Mouse (Mus musculus) layer of hippocampus, postnatal 36 days (tissue): ENCODE measurements around the gene Rab19. TPM values are rescaled to one million over a fixed set of nuclear protein-coding genes. Genes with fewer than 3 reads are reported as not detected.
"Not testable (repeated sequence)": the region's sequence is repeated elsewhere in the genome, so short reads cannot be mapped to it uniquely, and the experiment has no call there.

Source experiments
- DNase-seq, 2 experiments: peaks; one replicate each; pipeline ENCODE4 v3.0.0; 2022
- total RNA-seq, 2 experiments: library from RNA; stranded (reverse); gene quantifications; 2 replicates each; pipeline ENCODE4 v1.2.3; 2021

Rab19 gene
- total RNA-seq, 2 experiments from 2014 or later, result not detected

DNA sequence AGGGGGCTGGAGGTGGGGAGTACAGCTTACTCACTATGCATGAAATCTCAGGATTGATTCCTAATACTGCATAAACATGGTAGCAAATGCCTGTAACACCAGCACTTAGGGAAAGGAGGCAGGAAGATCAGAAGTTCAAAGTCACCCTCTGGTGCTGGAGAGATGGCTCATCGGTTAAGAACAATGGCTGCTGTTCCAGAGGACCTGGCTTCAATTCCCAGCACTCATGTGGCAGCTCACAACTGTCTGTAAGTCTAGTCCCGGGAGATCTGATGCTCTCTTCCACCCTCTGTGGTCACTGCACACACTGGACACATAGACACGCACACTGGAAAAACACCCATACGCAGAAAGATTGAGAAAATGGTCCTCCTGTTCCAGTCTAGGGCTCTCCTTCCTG lies 52.2 kb downstream of the Rab19 start:
- DNase-seq, result no peak

DNA sequence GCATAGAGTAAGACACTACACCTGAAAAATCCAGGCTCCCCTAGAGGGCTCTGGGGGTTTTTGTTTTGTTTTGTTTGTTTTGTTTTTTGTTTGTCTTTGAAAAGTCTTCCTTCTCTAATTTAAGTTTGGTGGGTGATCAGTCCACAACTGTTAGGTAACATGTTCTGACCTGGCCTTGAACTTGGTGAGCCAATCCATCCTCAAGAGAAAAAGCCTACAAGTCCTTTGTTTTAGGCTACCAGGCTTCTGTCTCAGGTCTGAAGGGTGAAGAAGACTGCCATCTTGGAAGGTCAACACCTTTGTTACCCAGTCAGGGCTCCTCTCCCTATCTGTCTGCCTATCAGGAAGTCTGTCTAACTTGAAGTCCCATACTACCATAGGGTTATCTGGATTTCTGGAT lies 52.7 kb downstream of the Rab19 start:
- no peak for DNase-seq

DNA sequence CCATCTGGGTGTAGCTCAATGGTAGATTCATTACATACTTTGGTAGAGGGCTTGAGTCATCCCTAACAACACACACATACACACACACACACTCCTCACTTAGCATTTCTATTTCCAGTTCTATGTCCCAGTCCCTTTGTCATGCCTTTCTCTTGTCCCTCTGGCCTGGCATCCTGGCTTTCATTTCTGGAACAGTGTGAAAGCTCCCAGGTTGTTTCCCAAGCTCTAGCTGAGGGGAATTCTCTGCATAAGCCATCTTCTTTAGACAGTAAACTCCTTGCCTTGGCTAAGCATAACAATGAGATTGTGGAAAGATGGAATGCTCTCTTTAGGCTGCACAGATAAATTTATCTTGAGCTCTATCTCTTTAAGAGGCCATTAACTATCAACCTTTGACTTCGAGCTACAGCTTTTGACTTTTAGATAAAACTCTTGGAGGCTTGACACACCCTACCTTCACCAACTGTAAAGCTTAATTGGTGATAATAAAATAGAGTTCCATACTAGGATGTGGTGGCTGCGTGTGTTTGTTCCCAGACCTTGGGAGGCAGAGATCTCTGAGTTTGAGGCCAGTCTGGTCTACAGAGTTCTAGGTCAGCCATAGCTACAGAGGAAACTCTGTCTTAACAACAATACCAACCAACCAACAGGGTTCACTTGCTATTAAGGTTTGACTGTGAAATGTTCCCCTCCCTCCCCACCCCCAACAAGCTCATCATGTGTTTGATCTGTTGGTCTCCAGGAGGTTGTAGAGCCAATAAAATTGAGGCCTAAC lies 53.3 kb downstream of the Rab19 start:
- no peak for DNase-seq

DNA sequence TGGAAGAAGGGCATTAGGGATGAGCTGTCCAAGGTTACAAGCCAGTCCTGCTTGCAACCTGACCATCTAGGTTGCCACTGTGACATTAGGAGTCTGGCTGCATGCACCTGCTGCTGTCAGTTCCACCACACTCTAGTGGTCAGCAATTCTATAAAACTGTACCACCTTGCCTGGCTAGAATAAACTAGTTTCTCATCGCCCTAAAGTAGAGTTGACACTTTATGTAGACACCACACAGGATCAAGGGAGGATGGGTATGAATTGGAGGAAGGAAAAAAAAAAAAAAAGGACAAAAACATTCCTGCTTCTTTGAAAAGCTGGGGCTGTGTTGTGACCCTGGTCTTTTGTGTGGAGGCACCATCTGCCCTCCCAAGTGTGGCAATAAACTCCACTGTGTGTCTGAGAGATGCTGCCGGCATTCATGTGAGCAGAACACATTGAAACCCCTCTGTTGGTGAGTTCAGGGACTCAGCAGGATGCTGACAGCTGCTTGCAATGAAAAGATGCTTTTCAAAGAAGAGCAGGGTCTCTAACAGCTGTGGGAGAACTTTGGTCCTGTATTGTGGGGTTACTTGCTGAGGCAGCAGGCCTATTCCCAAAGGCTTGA lies 54.0 kb downstream of the Rab19 start:
- no peak for DNase-seq

DNA sequence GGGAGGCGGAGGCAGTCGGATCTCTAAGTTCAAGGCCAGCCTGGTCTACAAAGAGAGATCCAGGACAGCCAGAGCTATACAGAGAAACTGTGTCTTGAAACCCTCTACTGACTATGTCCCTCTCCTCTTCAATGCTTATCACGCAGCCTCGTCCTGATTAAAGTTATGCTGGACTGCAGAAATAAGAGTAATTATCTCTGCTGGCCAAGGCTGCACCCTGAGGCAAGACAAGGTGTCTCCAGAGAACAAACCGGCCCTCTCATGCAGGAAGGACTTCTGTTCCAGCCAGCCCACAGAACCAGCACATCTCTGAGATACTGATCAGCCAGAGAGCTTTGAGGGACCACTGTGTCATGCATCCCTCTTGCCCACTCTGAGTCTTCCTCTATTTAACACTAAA lies 54.9 kb downstream of the Rab19 start:
- DNase-seq, result no peak

DNA sequence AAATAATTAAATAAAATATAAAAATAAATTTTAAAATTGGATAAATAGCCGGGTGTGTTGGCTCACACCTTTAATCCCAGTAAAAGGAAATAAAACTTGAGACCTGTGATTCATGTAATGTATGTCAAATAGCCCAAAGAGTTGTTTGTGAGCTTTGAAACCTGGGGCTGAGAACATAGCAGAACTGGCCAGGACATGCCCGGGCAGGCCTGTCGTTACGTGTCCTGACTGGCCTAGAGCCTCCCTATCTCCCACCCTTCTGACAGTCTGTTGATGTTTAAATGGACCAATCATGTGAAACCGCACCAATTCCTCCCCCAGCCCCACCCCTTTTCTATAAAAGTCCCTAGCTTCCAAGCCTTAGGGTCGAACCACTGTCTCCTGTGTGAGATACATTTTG lies 56.5 kb downstream of the Rab19 start:
- DNase-seq, result not testable (repeated sequence)

Other genes with a start within 250 kb of the Rab19 start
- 10 to 100 TPM; 57.2 to 64.2 TPM for gene Kdm7a, start 174.4 kb upstream of the Rab19 start, total RNA-seq
- 10 to 100 TPM; 73.8 to 84.2 TPM for gene Slc37a3, start 3.5 kb upstream of the Rab19 start, total RNA-seq
- 100 to 1,000 TPM; 127 to 136 TPM for gene Mkrn1, start 39.3 kb downstream of the Rab19 start, total RNA-seq
- 10 to 100 TPM; 34.6 to 38.9 TPM for gene Dennd2a, start 176.7 kb downstream of the Rab19 start, total RNA-seq
- 10 to 100 TPM; 29.7 to 33.1 TPM for gene Adck2, start 192.7 kb downstream of the Rab19 start, total RNA-seq
- gene Gm42420, start 204.6 kb downstream of the Rab19 start, total RNA-seq, result 1 to 10 TPM in 1 of 2 experiments, not detected in 1; 2.2 TPM
- 100 to 1,000 TPM; 183 to 193 TPM for gene Ndufb2, start 211.4 kb downstream of the Rab19 start, total RNA-seq